Mouse (Mus musculus) G1E (cell line): ENCODE measurements around the gene Osgepl1.

Experiments
- CTCF ChIP-seq: IDR thresholded peaks from 2 replicates; pipeline ENCODE4 v1.5.1; 2012; ENCODE audit warnings: low read depth, low read length, inconsistent platforms, mixed read lengths
- GATA2 ChIP-seq: IDR thresholded peaks from 2 replicates; pipeline ENCODE4 v1.6.1; 2012; ENCODE audit warnings: low read depth, low read length, inconsistent platforms, borderline replicate concordance

- TF ChIP-seq CTCF (no peak), GATA2 (no peak)
Measured at GRCm38 (mm10) chr1:53291197-53291596, 22.2 kb upstream of the Osgepl1 start.
